Mouse (Mus musculus) limb, embryonic 15.5 days (tissue): Measurements from ENCODE around the gene Cript. TPM values are rescaled to one million over a fixed set of nuclear protein-coding genes. Genes with fewer than 3 reads are reported as not detected.
"Not testable (repeated sequence)": the region's sequence is repeated elsewhere in the genome, so short reads cannot be mapped to it uniquely, and the experiment has no call there.

Experiments
- ATAC-seq: fragments of 200-750 bp; cut with Nextera tagmentation; 2 replicates; pipeline ENCODE4 v1.8.0; 2017; ENCODE audit warnings: low read depth, moderate TSS enrichment; ENCODE audit not compliant: insufficient number of reproducible peaks, low FRiP score, low TSS enrichment
- H3K27ac ChIP-seq: fragments of 300-500 bp; sonication (generic); 2 replicates; pipeline ENCODE4 v1.5.1; 2015; ENCODE audit warnings: moderate library complexity, mild to moderate bottlenecking, inconsistent platforms
- H3K27me3 ChIP-seq: fragments of 300-500 bp; sonication (generic); 2 replicates; pipeline ENCODE4 v1.6.1; 2015; ENCODE audit warnings: inconsistent platforms
- H3K36me3 ChIP-seq: fragments of 300-500 bp; sonication (generic); 2 replicates; pipeline ENCODE4 v1.6.1; 2015; ENCODE audit warnings: inconsistent platforms
- H3K4me1 ChIP-seq: fragments of 300-500 bp; sonication (generic); 2 replicates; pipeline ENCODE4 v1.6.1; 2015; ENCODE audit warnings: inconsistent platforms
- H3K4me2 ChIP-seq: fragments of 300-500 bp; sonication (generic); 2 replicates; pipeline ENCODE4 v1.6.1; 2015; ENCODE audit warnings: mild to moderate bottlenecking, inconsistent platforms
- H3K4me3 ChIP-seq: fragments of 300-500 bp; sonication (generic); 2 replicates; pipeline ENCODE4 v1.5.1; 2015; ENCODE audit warnings: mild to moderate bottlenecking, inconsistent platforms
- H3K9ac ChIP-seq: fragments of 300-500 bp; sonication (generic); 2 replicates; pipeline ENCODE4 v1.6.1; 2015; ENCODE audit warnings: inconsistent platforms
- H3K9me3 ChIP-seq: fragments of 300-500 bp; sonication (generic); 2 replicates; pipeline ENCODE4 v1.6.1; 2016; ENCODE audit warnings: inconsistent platforms
- WGBS: fragments of 180-500 bp; shearing (Covaris S2); methylation state at CpG from one replicate; pipeline ENCODE4 v1.1.7; 2015; 5-methylcytosine and 5-hydroxymethylcytosine counted together
- polyA plus RNA-seq: library from polyadenylated mRNA; unstranded; fragments of >200 nt; fragmentation: Nextera tagmentation; extraction: Ambion mirVana; gene quantifications from 2 replicates; pipeline ENCODE4 v1.2.1, GENCODE M21; 2015

Cript gene
- polyA plus RNA-seq, 1 experiment from 2014 or later = 117 TPM

GRCm38 (mm10) chr17:87051652-87052051 lies 26.3 kb downstream of the Cript start:
- Histone ChIP-seq H3K36me3 (no peaks in the 10 kb centered on the region), H3K9me3 (no peaks in the 10 kb centered on the region), H3K4me3 (no peak overlapping the region), H3K9ac (no peak overlapping the region), H3K27me3 (no peaks in the 10 kb centered on the region), H3K4me1 (peaks cover 23% of the 10 kb centered on the region), H3K4me2 (no peak overlapping the region), H3K27ac (no peak overlapping the region)
- ATAC-seq = no peak
- 97% methylated on average over 1 of the region's 1 CpGs for WGBS

- no peak overlapping the region for H3K4me2 ChIP-seq
- no peak overlapping the region for H3K9ac ChIP-seq
- no peaks in the 10 kb centered on the region for H3K27me3 ChIP-seq
- 60% methylated on average over 1 of the region's 1 CpGs for WGBS
- peaks cover 29% of the 10 kb centered on the region for H3K4me1 ChIP-seq
- H3K36me3 ChIP-seq = no peaks in the 10 kb centered on the region
- no peaks in the 10 kb centered on the region for H3K9me3 ChIP-seq
- no peak overlapping the region for H3K27ac ChIP-seq
- no peak for ATAC-seq
- no peak overlapping the region for H3K4me3 ChIP-seq
Measured at GRCm38 (mm10) chr17:87052432-87052831, 27.1 kb downstream of the Cript start.

- Histone ChIP-seq H3K4me1 (peaks cover 41% of the 10 kb centered on the region), H3K9me3 (no peaks in the 10 kb centered on the region), H3K4me3 (no peak overlapping the region), H3K27ac (no peak overlapping the region), H3K27me3 (no peaks in the 10 kb centered on the region), H3K9ac (no peak overlapping the region), H3K4me2 (no peak overlapping the region), H3K36me3 (no peaks in the 10 kb centered on the region)
- ATAC-seq = no peak
- 79% methylated on average over 5 of the region's 5 CpGs for WGBS
Measured at GRCm38 (mm10) chr17:87053921-87054320, 28.6 kb downstream of the Cript start.

- Histone ChIP-seq H3K4me2 (no peak overlapping the region), H3K4me1 (peaks cover 38% of the 10 kb centered on the region), H3K9ac (no peak overlapping the region), H3K36me3 (no peaks in the 10 kb centered on the region), H3K27ac (peak overlapping the region; percentile 43; the same call in 1 of the 2 replicates), H3K9me3 (no peaks in the 10 kb centered on the region), H3K4me3 (no peak overlapping the region), H3K27me3 (no peaks in the 10 kb centered on the region)
- ATAC-seq = no peak
- 22% methylated on average over 5 of the region's 5 CpGs for WGBS
Measured at GRCm38 (mm10) chr17:87055051-87055459, 29.7 kb downstream of the Cript start.

- whole genome bisulfite sequencing = 39% methylated on average over 1 of the region's 1 CpGs
- no peaks in the 10 kb centered on the region for H3K9me3 ChIP-seq
- peaks cover 33% of the 10 kb centered on the region for H3K4me1 ChIP-seq
- ATAC-seq = no peak
- no peak overlapping the region for H3K27ac ChIP-seq
- H3K9ac ChIP-seq = no peak overlapping the region
- H3K4me2 ChIP-seq = no peak overlapping the region
- H3K27me3 ChIP-seq = no peaks in the 10 kb centered on the region
- H3K36me3 ChIP-seq = no peaks in the 10 kb centered on the region
- no peak overlapping the region for H3K4me3 ChIP-seq
Measured at GRCm38 (mm10) chr17:87055663-87056062, 30.3 kb downstream of the Cript start.

- 92% methylated on average over 7 of the region's 7 CpGs for WGBS
- no peaks in the 10 kb centered on the region for H3K27me3 ChIP-seq
- H3K36me3 ChIP-seq = no peaks in the 10 kb centered on the region
- no peak for ATAC-seq
- peaks cover 33% of the 10 kb centered on the region for H3K4me1 ChIP-seq
- no peak overlapping the region for H3K9ac ChIP-seq
- H3K9me3 ChIP-seq = no peaks in the 10 kb centered on the region
- H3K4me3 ChIP-seq = no peak overlapping the region
- H3K27ac ChIP-seq = peak overlapping the region; percentile 77; the same call in 1 of the 2 replicates
- no peak overlapping the region for H3K4me2 ChIP-seq
Measured at GRCm38 (mm10) chr17:87056761-87057160, 31.4 kb downstream of the Cript start.

GRCm38 (mm10) chr17:87057486-87058266 lies 32.3 kb downstream of the Cript start:
- Histone ChIP-seq H3K9me3 (no peaks in the 10 kb centered on the region), H3K36me3 (no peaks in the 10 kb centered on the region), H3K27ac (peak overlapping the region; percentile 77), H3K27me3 (no peaks in the 10 kb centered on the region), H3K4me1 (peaks cover 33% of the 10 kb centered on the region), H3K4me2 (no peak overlapping the region), H3K9ac (no peak overlapping the region), H3K4me3 (no peak overlapping the region)
- 33% methylated on average over 8 of the region's 8 CpGs for WGBS
- ATAC-seq = peak; percentile 81

- H3K36me3 ChIP-seq = no peaks in the 10 kb centered on the region
- ATAC-seq = no peak
- H3K4me2 ChIP-seq = no peak overlapping the region
Measured at GRCm38 (mm10) chr17:87062639-87063038, 37.3 kb downstream of the Cript start.

GRCm38 (mm10) chr17:87063461-87063860 lies 38.1 kb downstream of the Cript start:
- 68% methylated on average over 7 of the region's 7 CpGs for WGBS
- no peak for ATAC-seq
- Histone ChIP-seq H3K9ac (no peak overlapping the region), H3K27ac (no peak overlapping the region), H3K4me3 (no peak overlapping the region), H3K27me3 (no peaks in the 10 kb centered on the region), H3K4me2 (no peak overlapping the region), H3K9me3 (no peaks in the 10 kb centered on the region), H3K4me1 (peaks cover 2% of the 10 kb centered on the region; the same call in 1 of the 2 replicates), H3K36me3 (no peaks in the 10 kb centered on the region)

More at GRCm38 (mm10) chr17:87062639-87063038, 37.3 kb downstream of the Cript start:
- Histone ChIP-seq H3K4me1 (peaks cover 10% of the 10 kb centered on the region), H3K27ac (no peak overlapping the region), H3K9ac (no peak overlapping the region), H3K4me3 (no peak overlapping the region), H3K27me3 (no peaks in the 10 kb centered on the region), H3K9me3 (no peaks in the 10 kb centered on the region)
- 79% methylated on average over 9 of the region's 9 CpGs for WGBS

GRCm38 (mm10) chr17:87063969-87064368 lies 38.6 kb downstream of the Cript start:
- no peaks in the 10 kb centered on the region for H3K4me1 ChIP-seq
- no peak overlapping the region for H3K4me3 ChIP-seq
- no peak overlapping the region for H3K27ac ChIP-seq
- 63% methylated on average over 6 of the region's 6 CpGs for WGBS
- ATAC-seq = no peak
- no peak overlapping the region for H3K9ac ChIP-seq
- no peaks in the 10 kb centered on the region for H3K36me3 ChIP-seq
- no peaks in the 10 kb centered on the region for H3K27me3 ChIP-seq
- no peaks in the 10 kb centered on the region for H3K9me3 ChIP-seq
- H3K4me2 ChIP-seq = no peak overlapping the region

GRCm38 (mm10) chr17:87068997-87069396 lies 43.6 kb downstream of the Cript start:
- Histone ChIP-seq H3K27me3 (no peaks in the 10 kb centered on the region), H3K36me3 (no peaks in the 10 kb centered on the region), H3K4me3 (no peak overlapping the region), H3K9ac (no peak overlapping the region), H3K4me2 (no peak overlapping the region), H3K4me1 (no peaks in the 10 kb centered on the region), H3K9me3 (no peaks in the 10 kb centered on the region), H3K27ac (no peak overlapping the region)
- WGBS = 88% methylated on average over 4 of the region's 4 CpGs
- ATAC-seq = no peak

GRCm38 (mm10) chr17:87072183-87072582 lies 46.8 kb downstream of the Cript start:
- H3K27ac ChIP-seq, H3K36me3 ChIP-seq, H3K27me3 ChIP-seq, ATAC-seq, H3K9ac ChIP-seq, H3K9me3 ChIP-seq, H3K4me2 ChIP-seq, H3K4me3 ChIP-seq, H3K4me1 ChIP-seq: not testable (repeated sequence)
- 90% methylated on average over 1 of the region's 1 CpGs for WGBS
